Mouse (Mus musculus) CD4-positive, CD25-positive, alpha-beta regulatory T cell, adult 2 months (primary cell): Measurements from ENCODE around the gene Scyl1.
A peak's percentile ranks its signal among the peaks of the same experiment; 100 is the strongest.

Experiments used
- DNase-seq: peaks from one replicate; pipeline ENCODE4 v3.0.0-alpha.2; 2012; ENCODE audit warnings: low read depth, low spot score

Scyl1 gene

DNA sequence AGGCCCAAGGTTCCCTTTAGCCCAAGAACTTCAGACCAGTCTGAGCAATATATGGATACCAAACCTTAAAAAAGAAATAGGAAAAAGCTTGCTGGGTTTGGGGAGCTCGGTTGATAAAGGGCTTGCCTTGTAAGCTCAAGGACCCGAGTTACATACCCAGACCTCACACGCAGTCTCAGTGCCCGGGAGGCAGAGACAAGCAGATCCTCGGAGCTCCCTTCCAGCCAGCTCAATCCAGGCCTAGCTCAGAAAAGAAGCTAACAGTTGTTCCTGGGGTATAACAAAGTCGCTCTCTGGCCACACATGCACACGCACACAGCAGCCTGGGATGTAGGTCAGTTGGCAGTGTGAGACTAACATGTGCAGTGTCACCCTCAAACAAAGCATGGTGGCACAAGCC lies 16.7 kb upstream of the Scyl1 start:
- no peak for DNase-seq

DNA sequence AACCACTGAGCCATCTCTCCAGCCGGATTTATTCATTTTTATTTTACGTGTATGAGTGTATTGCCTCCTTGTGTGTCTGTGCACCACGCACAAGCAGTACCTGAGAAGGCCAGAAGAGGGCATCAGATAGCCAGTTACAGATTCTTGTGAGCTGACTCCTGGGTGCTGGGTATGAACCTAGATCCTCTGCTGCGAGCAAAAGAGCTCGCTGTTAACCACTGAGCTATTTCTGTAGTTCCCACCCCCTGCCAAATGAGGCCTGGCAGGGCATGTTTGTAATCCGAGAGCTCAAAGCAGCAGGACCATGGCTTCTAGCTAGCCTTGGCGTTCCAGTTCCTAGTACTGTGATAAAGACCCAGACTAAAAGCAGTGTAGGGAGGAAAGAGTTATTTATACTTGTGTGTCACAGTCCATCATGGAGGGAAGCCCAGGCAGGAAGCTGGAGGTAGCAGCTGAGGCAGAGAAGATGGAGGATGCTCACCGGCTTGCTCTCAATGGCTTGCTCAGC lies 16.0 kb upstream of the Scyl1 start:
- DNase-seq, result peak; percentile 92

DNA sequence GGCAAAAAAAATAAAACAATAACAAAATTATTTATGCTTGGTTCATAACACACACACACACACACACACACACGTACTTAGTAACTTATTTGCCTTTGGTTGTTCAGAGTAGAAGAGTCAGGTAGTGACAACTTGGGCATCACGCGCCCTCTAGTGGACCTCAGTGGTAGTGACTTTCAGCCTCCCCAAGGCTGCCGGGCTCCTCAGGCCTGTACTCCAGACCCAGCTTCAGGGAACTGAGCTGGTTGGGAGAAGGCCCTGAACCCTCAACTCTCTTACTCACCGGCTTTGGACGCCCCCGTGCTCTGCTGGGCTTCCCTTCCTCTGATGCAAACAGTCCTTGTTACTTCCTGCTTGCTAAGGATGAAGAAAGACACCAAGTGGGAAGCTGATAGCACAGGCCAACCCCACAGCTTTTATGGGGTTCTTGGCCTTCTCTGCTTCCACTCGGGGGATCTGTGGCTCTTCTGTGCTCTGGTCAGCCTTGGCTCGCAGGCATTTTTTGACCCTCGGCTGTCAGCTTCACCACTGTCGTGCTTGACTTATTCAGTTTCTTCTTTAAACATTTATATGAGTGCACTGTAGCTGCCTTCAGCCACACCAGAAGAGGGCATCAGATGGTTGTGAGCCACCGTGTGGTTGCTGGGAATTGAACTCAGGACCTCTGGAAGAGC lies 15.4 kb upstream of the Scyl1 start:
- peak; percentile 94 for DNase-seq

DNA sequence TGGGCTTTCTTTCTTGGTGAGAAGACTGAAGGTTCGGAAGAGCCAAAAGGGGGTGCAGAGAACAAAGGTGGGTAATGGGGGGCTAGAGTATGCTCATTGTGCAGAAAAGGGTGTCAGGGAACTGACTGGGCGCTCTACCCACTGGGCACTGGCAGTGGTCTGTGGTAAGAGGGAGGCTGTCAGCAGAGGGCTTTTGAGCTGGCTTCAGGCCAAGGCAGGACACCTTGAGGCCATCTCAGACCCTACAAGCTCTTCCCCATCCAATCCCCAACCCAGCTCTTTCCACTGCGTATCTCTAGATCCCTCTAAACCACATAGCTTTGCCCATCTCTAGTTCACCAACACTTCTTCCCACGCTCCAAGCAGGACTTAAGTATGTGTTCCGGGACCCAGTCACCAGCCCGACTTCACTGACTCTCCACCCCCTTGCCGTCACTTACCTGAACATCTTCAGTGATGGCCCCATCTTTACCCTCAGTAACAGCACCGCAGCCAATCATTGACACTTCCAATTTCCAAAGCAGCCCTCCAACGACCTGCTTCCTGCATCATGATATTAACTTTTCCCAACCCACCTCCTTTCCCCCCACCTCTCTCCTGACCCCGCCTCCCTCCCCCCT lies 13.8 kb upstream of the Scyl1 start:
- no peak for DNase-seq

DNA sequence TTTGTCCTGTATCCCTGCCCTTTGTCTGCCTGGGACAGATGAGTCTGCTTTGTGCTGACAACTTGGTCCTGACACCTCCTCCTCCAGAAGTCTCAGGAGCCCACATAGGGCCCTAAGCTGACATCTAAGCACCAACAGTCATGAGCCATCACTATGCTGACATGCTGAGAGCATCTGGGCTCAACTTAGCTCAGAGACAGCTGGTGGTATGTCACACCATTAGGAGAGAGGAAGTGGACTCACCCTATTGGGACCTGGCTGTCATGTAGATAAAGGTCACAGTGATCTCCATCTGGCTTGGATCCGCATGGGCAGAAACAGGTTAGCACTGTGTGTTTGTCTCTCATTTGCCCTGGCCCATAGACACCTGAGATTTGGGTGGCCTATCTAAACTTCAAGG lies 10.9 kb upstream of the Scyl1 start:
- no peak for DNase-seq

DNA sequence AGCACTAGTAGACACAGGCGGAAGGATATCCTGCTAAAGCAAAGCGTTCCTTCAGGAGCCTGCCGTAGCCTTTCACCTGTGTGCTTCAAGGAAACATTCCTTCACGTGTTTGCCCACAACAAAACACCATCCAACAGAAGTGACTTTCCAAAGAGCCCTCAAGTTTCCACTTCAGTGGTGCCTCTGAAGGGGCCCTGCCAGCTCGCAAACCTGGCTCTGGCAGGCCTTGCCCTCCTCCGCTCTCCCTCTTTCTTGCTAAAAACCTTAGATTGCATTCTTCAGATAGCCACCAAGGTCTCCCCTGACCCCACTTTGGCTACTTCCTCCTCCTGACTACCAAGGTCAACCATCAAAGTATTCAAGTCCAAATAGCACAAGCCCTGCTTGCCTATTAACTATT lies 10.3 kb upstream of the Scyl1 start:
- no peak for DNase-seq

DNA sequence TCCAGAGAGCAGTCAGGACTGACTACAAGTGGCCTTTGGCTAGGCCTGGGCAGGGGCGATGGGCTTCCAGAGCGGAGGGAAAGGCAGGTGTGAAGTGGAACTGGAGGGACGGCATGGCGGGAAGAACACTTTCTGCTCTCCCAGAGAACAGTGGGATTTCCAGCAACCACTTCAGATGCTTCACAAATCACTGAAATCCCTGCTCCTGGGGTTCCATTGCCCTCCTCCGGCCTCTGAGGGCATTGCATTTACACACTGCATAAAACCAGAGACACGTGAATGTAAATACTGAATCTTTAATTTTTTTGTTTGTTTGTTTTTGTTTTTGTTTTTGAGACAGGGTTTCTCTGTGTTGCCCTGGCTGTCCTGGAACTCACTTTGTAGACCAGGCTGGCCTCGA lies 9.0 kb upstream of the Scyl1 start:
- peak; percentile 42 for DNase-seq

DNA sequence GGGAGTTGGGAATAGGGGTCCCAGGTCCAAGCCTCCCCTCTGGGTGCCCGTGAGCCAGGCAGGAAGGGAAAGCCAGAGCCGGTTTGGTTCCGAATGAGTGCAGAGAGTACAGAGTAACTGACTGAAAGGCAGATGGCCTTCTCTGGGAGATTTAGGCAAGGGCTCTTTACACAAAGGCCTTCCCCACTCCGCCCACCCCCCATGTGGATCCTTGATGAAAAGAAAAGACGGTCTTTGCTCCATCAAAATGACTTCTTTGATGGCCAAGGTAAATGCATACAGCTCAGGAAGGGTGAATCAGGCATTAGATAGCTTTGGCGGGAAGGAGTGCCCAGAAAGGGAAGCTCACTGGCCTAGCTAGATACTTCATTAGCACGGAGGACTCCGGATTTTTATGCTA lies 7.1 kb upstream of the Scyl1 start:
- DNase-seq, result no peak

DNA sequence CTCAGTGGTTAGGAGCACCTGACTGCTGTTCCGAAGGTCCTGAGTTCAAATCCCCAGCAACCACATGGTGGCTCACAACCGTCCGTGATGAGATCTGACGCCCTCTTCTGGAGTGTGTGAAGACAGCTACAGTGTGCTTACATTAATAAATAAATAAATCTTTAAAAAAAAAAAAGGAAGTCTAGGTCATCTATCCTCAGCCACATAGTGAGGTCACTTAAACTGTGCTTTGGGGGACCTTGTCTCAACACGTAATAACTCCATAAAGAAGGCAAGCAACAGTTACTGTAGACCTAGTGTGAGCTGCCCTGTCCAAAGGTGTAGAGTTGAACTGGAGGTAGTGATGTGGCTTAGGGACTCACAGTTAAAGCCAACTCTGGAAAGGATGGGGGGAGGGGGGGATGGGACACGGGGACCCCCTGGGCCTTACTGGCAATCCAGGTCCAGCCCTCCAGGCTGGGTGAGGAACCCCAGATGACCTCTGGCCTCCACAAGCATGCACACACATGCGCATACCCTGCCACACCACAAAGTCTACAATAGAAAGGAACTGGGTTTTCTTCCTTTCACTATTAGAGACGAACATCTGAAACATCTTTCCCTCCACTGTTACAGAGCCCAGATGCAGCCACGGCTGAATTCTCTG lies 6.3 kb upstream of the Scyl1 start:
- DNase-seq, result no peak

DNA sequence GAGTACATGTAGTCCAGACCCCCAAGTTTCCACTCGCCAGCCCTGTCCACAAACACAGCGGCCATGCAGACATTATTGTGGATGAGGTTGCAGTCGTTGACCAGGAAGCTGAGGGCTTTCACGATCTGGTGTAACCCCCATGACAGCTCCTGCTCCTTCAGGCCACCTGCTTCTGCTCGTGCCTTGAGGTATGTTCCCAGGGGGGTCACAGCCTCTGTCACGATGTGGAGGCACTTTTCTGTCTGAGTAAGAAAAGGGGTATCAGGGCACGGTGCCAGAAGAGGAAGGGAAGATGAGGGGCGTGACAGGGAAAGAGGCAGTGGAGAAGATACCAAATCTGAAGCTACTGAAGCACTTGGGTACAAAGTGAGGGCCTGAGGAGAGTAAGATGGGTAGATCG lies 908 bp downstream of the Scyl1 start:
- no peak for DNase-seq

DNA sequence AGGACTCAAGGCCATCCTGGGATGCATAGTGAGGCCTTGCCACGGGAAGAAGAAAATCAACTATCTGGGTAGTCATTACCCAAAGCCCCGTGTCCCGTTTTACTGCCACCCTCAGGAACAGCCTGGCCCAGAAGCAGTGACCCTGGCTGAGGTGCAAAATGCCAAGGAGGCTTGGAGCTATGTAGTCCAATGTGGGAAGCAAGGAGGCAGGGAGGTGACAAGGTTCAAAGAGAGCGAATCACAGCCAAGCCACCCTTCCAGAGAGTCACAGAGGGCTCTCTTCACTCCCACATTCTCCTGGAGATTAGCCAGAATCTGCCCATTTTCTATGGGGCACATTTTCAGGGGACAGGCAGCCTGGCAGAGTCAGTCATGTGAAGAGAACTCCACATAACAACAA lies 3.9 kb downstream of the Scyl1 start:
- no peak for DNase-seq

DNA sequence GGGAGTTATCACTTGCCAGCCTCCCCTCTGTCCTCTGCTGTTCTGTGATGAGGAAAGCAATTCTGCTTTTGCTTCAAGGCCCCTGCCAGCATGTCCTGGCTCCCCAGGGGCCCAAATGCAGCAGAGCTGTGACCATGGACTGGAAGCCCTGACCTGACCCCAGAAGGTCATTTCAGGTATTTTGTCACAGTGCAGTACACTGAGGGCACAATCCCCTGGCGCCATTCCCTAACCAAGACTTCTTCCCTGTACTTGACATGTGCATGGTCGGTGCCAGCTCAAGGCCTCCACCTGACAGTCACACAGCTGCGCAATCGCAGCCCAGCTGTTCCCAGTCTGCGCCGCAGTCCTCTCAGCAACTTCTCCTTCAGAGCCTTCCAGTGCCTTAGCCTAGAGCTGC lies 8.1 kb downstream of the Scyl1 start:
- no peak for DNase-seq

DNA sequence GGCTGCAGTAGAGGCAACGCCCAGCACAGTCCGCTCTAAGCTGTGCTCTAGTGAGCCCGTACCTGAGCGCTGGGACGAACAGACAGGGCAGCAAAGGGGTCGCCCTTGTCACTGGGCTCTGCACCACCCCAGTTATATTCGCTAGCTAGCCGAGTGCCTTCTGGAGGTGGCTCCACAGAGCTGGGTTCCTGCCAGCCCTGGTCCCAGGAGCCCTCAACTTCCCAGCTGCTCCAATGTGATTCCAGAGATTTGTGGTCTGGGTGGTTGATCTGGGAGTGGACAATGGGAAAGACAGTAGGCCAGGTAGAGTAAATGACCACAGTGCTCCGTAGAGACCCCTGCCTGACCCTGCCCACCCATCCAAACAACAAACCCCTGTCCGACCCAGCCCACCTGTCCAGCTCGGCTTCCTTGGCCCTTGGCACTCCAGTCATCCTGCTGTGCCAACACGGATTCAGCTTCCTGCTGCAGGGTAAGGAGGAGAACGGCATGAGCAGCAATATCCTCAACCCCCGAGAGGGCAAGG lies 12.3 kb downstream of the Scyl1 start:
- no peak for DNase-seq

DNA sequence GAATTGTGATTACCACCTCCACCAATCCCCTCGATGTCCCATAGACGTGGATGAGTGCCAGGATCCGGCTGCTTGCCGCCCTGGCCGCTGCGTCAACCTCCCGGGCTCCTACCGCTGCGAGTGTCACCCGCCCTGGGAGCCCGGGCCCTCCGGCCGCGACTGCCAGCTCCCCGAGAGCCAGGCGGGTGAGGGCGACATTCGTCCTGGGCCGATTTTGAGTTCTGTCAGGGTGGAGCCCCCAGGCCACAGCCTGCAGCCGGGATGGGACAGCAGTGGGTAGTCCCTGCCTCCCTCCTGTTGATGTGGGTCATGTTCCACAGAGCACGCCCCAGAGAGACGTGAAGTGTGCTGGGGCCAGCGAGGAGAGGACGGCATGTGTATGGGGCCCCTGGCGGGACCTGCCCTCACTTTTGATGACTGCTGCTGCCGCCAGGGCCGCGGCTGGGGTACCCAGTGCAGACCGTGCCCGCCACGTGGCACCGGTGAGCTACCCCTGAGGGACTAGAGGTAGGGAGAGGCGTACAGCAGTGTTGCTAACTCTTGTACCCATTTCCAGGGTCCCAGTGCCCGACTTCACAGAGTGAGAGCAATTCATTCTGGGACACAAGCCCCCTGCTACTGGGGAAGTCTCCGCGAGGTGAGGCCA lies 14.1 kb downstream of the Scyl1 start:
- DNase-seq, result no peak

DNA sequence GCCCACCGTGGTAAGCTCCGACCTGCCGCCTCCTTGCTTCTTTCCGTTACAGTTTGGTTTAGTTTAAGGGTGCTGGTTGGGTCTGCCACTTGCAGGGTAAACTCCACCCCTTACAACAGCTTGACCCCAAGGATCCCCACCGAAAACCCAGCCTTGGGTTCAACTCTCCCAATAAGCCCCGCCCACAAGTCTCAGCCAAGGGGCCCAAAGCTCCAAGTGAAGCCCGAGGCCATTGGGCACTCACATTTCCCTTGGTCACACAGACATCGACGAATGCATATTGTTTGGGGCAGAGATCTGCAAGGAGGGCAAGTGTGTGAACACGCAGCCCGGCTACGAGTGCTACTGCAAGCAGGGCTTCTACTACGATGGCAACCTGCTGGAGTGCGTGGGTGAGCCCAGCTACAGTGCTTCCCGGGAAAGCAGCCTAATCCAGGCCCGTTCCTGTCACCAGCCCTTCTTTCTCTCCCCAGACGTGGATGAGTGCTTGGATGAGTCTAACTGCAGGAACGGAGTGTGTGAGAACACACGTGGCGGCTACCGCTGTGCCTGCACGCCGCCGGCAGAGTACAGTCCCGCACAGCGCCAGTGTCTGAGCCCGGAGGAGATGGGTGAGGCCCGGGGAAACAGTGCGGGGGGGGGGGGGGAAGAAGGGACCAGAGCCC lies 14.8 kb downstream of the Scyl1 start:
- no peak for DNase-seq

DNA sequence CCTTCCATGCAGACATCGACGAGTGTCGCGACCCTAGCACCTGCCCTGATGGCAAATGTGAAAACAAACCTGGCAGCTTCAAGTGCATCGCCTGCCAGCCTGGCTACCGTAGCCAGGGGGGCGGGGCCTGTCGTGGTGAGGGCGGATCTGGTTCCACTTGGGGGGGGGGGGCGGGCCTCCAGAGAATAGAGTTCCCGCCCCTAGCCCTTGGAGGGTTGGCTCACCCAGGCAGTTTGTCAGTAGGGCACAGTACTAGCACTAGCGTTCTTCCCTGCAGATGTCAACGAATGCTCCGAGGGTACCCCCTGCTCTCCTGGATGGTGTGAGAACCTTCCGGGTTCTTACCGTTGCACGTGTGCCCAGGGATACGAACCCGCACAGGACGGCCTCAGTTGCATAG lies 19.5 kb downstream of the Scyl1 start:
- DNase-seq, result peak; percentile 75

DNA sequence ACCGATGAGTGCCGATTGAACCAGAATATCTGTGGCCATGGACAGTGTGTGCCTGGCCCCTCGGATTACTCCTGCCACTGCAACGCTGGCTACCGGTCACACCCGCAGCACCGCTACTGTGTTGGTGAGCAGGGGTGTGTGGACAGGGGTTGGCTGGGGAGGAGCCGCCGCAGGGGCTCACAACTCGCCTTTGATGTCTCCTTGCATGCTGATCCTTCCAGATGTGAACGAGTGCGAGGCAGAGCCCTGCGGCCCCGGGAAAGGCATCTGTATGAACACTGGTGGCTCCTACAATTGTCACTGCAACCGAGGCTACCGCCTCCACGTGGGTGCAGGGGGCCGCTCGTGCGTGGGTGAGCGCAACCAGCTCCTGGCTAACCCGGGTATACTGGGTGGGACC lies 20.3 kb downstream of the Scyl1 start:
- no peak for DNase-seq

DNA sequence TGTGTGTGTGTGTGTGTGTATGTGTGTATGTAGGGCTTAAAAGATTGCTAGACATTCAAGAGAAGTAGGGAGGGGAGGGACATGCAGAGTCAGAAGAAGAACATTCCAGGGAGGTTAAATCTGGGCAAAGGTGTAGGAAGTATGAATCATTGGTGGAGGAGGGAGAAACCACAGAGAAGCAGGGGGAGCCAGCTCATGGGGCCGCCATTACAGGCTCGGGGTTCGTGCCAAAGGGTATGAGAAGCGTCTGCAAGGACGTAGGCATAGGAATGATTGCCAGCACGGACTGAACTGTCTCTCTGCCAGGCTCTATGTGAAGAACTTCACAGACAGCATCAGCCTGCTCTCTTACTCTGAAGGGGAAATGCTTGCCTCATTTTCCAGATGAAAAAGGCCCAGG lies 21.7 kb downstream of the Scyl1 start:
- no peak for DNase-seq

DNA sequence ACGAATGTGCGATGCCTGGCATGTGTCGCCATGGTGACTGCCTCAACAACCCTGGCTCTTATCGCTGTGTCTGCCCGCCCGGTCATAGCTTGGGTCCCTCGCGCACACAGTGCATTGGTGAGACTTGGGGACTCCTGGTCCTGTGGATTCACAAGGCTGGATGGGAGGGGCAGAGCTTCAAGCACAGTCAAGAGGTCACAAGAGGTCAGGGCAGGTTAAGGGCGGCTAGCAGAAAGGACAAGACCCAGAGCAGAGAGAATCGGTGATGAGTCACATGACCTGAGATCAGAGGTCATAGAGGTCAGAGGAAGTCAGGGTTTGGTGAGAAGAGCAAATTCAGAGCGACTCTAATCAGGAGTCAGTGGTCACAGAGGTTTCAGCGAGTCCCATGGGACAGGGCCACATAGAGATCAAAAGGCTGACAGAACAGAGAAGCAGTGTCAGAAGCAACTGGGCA lies 24.3 kb downstream of the Scyl1 start:
- no peak for DNase-seq

DNA sequence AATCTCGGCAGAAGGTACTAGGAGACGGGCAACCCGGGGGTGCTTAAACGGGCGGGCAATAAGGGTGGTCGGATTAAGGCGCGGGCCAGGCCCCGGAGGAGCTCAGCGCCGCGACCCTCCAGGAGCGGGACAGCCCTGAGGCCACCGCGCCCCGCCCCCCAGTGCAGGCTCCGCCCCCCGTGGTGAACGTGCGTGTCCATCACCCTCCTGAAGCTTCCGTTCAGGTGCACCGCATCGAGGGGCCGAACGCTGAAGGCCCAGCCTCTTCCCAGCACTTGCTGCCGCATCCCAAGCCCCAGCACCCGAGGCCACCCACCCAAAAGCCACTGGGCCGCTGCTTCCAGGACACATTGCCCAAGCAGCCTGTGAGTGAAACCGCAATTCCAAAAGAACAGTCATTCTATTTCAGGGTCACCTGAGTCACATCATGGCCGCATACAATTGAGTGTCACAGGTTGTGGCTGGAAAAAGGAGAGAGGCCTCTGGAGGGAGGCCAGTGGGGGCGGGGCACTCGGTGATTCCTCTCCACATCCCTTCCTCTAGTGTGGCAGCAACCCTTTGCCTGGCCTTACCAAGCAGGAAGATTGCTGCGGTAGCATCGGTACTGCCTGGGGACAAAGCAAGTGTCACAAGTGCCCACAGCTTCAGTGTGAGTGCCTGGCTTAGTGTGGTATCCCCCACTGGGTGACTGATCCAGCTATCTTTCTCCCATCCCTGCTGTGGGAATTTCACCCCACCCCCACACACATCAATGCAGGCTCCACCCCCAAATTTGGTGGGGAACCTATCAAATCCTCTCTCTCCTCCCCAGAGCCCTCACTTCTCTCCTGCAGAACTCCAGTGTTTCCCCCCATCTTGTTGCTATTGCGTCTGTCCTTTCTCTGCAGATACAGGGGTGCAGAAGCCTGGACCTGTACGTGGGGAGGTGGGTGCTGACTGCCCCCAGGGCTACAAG lies 25.2 kb downstream of the Scyl1 start:
- DNase-seq, result no peak

DNA sequence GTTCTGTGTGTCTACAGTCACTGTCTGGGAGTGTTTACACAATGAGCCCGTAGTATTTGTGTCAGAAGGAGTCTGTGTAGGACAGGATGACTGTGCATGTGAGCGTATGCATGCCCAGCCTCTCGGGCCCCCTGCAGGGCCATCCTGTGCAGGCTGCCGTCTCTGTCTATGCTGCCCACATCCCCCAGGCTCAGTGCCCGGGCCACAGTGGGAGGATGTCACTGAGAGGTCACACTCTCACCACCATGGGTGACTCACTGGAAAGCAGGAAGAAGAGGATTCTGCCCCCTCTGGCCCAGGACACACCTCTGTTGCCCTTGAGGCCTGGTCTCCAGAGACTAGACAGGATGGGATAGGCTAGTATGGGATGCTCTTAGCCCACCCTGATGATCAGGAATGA lies 27.6 kb downstream of the Scyl1 start:
- no peak for DNase-seq
